Mouse (Mus musculus): ENCODE measurements around the gene Atp6ap2. TPM values are rescaled to one million over a fixed set of nuclear protein-coding genes. Genes with fewer than 3 reads are reported as not detected.

Atp6ap2 gene
- total RNA-seq, 1 experiment from 2014 or later: 63.0 TPM

Other genes starting within 250 kb of the Atp6ap2 start
- gene 1810030O07Rik, start 85.9 kb downstream of the Atp6ap2 start, total RNA-seq (2021): 17.4 and 23.7 TPM in 2 replicates
- gene Med14, start 174.3 kb downstream of the Atp6ap2 start, total RNA-seq (2021): 24.0 and 25.6 TPM in 2 replicates

All from adrenal gland, postnatal 25 days (tissue).